Mouse (Mus musculus): ENCODE measurements at regions not wholly inside any gene's neighbourhood (a gene's known extent, or its start where the extent isn't known, plus 50 kb on each side); places are given as distances from the start of the nearest gene placed in this dataset.
"Not testable (repeated sequence)": the region's sequence is repeated elsewhere in the genome, so short reads cannot be mapped to it uniquely, and the experiment has no call there.

DNA sequence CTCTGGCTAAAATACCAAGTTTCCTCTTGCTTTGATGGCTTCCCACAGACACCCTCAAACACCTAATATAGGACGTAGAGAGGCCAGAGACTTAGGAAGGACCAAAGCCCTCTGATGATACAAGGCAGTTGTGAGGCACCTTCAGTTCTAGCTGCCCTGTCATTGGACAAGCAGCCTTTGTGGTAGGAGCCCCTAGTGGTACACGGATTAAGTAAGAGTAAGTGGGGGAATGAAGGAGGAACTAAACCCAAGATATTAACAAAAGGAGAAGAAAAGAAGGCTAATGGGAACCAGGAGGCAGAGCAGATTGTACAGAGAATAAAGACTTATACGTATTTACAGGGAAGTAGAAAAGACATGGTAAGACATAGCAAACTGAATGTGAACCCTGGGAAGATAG is 352.3 kb upstream of the Tmco5 start:
- not testable (repeated sequence) for DNase-seq

DNA sequence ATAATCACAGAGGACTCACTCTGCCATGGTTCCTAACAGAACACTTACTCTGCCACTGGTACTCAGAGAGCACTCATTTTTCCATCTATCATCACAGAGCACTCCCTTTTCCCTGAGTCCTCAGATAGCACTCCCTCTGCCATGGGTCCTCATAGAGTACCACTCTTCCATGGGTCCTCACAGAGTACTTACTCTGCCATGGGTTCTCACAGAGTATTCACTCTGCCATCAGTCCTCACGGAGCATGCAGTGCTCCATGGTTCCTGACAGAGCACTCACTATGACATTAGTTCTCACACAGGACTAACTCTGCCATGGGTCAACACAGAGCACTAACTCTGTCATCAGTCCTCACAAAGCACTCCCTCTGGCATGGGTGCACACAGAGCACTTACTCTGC is 342.0 kb upstream of the Tmco5 start:
- no peak for DNase-seq

DNA sequence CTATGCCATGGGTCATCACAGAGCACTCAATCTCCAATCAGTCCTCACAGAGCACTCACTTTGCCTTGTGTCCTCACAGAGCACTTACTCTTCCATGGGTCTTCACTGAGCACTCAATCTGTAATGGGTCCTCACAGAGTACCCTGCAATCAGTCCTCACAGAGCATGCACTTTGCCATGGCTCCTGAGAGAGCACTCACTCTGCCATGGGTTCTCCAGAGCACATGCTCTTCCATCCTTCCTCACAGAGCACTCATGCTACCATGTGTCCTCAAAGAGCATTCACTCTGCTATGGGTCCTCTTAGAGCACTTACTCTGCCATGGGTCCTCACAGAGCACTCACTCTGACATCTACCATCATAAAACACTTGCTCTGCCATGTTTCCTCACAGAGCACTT is 319.1 kb upstream of the Tmco5 start:
- DNase-seq: no peak

DNA sequence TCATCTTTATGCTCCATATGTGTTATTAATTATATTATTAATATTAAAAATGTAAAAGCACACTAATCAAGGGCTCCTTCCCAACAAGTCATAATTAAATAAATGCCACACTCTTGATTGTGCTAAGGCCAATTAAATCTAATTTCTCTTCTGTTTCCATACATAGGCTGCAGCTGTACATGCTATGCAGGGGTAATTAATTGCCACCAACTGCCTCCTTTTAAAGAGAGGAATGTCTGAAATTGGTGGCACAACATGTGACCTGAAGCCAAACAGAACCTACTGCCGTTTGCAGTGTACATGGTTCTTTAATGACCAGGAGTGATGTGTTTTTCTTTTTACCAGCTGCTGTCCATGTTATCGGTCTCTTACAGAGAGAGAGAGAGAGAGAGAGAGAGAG is 294.5 kb upstream of the Tmco5 start:
- no peak for DNase-seq

DNA sequence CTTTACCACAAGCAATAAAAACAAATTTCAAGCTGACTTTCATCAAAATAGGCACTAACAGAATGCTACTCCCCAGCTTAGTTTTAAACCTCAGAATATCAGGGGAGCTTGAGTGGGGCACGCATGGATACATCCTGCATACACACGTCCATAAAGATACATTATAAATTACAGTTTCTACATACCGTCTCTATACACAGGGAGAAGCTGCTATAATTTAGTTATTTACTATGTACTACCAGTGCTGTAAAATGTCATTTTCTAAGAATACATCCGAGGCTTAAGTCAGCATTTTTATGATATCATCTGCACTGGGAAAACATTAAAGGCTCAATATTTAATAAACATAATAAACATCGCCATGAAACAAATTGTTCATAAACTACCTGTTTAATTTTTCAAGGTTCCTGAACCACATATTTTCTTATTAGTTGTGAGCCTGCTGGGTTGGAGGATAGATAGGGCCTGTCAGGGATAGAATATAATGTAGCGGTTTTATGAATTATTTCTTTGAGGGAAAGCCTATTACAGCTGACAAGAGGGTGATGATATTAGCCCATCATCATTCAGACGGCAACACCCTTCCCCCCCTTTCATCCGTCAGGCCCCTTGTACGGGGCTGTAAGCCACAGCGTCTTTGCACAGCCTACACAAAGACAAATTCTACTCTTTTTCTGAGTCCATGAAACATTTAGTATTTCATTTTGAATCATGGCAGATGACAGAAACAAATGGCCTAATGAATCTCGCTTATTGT is 292.1 kb upstream of the Tmco5 start:
- no peak for DNase-seq

DNA sequence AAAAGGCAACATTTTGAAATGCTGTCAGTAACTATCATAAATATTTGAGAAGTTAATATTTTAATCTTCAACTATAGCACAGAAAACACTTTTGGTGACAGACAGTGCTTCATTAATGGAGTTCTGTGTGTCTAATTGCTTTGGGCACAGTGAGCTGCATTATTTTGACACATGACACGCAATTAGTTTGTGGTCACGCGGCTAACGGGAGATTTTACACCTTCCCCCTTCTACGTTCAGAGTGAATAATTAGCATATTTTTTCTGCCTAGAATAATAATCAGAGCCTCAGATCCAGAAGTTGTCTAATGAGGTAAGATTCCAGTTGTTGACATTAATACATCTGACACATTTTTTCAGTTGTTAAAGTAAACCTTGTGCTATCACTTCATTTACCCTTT is 272.6 kb upstream of the Tmco5 start:
- no peak for DNase-seq

DNA sequence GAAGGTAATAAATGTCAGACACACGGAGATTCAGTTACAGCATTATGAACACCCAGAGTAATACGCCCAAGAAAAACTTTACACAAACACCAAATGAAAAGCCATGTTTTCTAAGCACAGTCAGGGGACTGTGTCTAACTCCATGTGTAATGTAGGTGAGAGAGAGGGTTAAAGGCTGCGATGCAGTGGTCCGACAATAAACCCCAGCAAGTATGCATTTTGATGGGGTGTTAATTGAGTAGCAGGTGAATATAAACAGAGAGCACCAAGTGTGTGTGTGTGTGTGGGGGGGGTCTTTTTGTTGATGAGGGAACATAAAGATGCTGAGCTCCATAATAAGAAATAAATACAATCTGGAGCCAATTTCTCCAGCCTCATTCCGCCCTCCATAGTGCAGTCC is 238.6 kb upstream of the Tmco5 start:
- no peak for DNase-seq

- no peak for DNase-seq
Measured at GRCm38 (mm10) chr2:116652106-116652505, 226.4 kb upstream of the Tmco5 start.

DNA sequence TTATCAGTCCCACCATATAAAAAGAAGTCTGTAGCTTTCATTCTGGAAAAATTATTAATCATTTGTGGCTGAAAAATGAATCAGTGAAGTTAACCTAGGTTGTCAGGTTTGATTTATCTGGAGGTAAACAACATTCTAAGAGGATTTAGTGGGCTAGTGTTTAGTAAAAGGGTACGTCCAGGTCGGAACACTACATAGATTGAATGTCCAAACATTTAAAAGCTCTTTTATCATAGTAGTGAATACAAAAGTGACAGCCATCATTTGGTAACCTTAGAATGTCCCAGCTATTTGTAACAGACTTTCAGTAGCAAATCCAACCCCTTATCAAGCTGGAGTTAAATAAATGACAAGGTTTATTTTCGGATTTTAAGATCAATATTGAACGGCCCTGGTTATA is 192.7 kb upstream of the Tmco5 start:
- DNase-seq: no peak

GRCm38 (mm10) chr2:116697542-116697941 is 180.9 kb upstream of the Tmco5 start:
- no peak for DNase-seq

GRCm38 (mm10) chr2:116704705-116705104 is 173.8 kb upstream of the Tmco5 start:
- DNase-seq: no peak

GRCm38 (mm10) chr2:116709608-116710007 is 168.9 kb upstream of the Tmco5 start:
- DNase-seq: no peak

DNA sequence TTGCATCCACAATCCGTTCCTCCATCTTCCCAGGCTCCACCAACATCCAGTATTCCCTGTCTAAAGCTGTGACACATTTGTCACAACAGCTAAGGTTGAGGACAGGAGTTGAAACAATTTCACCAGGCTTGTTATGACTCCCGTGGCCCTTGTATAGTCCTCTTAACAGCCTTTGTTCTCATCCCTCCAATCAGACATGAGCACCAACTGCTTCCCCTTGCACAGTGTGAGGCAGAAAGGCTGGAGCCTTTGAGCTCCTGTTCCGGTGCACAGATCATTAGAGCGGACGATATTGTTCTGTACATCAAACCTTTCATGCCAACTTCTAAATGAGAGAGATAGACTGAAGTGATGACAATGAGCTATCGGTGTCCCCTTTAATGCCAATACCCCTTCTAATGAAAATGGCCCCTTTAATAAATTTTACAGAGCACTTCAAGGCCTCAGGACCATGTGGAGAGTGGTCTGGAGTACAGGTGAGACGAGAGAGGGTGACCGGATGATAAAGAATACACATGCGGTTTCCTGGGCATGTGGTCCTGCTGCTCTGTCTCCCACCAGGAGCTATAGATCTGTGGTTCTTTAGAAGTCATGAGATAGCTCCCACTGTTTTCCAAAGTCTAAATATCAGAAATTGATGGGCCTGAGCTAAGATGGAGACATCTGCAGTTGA is 161.8 kb upstream of the Tmco5 start:
- DNase-seq: no peak

DNA sequence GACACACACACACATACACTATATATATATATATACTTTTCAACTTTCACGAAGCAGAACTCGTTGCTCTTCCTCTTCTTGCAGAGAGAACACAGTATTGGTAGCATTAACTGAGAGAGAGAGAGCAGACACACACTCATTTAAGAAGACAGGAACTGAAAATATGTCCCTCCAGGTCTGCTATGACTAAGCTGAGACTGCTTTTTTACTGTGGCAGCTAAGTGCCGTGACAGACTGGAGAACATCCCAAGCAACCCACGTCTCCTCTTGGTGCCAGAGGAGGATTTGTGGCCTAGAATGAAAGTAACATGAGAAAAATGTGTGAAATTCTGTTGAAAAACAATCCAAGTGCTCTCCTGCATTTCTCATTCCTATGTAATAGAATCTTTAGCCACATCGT is 159.9 kb upstream of the Tmco5 start:
- DNase-seq: no peak

GRCm38 (mm10) chr2:116727591-116727990 is 150.9 kb upstream of the Tmco5 start:
- DNase-seq: no peak

GRCm38 (mm10) chr2:116735702-116736101 is 142.8 kb upstream of the Tmco5 start:
- DNase-seq: peak; percentile 45

DNA sequence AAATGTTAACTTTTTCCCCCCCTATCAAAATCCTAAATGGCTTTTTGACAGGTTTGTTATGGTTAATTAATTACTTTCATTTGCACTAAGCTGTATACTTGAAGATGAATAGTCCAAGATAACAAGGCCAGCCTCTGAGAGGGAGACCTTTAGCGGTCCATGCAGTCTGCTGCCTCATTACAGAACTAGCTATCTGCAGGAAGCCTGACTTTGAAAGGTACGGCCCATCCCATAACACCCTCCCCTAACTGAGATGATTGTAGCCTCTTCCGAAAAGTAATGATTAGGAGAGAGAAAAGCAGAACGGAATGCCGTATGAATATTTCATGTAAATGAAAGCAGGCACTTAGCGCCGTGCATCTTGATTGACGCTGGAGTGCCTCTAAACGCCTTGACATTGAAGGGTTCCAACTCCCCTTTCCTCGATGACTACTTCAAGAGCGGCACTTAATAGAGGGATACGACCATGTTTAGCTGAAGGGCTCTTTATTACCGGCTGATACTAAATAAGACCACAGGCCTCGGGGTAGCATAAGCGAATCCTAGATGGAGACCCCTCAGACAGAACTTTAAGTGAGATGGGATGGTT is 109.9 kb upstream of the Tmco5 start:
- no peak for DNase-seq

DNA sequence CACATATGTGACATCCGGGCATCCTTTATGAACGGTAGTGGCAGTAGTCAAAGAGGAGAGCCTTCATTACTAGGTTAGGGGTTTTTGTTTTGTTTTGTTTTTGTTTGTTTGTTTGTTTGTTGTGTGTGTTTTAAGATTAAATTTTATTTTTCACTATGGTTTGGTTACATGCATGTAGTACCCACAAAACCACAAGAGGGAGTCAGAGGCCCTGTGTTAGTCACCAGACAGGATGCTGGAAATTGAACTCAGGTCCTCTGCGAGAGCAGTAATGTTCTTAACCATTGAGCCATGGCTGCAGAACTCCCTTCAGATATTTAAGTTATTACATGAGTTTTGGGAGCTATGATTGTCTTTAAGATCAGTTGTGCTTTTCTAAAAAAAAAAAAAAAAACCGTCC is 109.3 kb upstream of the Tmco5 start:
- no peak for DNase-seq

GRCm38 (mm10) chr2:116772569-116772968 is 105.9 kb upstream of the Tmco5 start:
- no peak for DNase-seq

GRCm38 (mm10) chr2:116800141-116800540 is 78.3 kb upstream of the Tmco5 start:
- DNase-seq: no peak

DNA sequence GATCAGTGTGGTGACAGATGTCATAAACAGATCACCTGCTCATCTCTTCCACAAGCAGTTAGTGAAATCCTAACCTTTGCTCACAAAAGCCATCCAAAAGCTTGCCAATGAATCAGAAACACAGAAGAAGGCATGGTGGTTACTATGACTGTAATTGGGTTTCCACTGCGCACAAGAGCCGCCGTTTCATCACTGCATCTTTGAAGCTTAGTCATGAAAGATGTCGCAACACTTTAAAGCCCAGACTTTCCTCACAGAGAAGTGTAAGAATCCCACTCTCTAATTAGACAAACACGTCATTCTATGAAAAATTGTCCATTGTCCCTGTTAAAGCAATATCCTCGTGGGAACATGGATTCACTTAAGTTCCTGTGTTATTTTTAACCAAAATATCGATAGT is 76.9 kb upstream of the Tmco5 start:
- DNase-seq: no peak

DNA sequence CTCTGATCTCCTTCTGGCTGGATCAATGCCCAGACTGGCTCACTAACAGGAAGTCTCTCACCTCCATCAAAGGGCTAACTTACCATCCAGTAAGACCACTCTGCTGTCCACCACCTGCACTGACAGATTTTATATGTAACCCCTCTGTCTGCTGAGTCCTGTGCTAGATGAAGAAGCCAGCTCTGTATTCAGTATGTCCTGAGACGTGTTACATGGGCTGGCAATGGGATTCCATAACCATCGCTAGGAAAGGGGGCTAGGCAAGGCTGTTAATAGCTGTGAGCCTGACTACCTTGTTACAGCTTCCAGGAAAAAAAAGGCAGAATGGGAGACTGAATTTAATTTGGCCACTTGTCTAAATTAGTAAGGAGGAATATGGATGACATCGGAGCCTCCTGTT is 71.3 kb upstream of the Tmco5 start:
- no peak for DNase-seq

DNA sequence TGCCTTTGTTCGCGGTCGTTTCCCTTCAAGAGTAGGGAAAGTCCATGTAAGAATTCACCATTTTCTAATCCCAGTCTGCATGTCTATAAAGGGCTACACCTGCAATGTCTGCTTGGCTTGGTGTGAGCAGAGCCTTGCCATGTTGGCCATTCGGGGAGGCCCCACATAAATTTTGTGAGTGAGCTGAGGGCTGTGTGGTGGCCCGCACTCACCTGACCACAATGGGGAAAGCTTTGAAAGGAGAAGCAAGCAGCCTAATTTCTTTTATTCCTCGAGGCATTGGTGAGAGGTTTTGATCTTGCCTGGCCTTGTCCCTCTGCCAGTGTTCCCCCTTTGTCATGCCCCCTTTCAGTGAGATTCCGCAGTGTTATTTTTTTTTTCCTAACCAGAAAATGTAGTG is 70.9 kb upstream of the Tmco5 start:
- DNase-seq: no peak

DNA sequence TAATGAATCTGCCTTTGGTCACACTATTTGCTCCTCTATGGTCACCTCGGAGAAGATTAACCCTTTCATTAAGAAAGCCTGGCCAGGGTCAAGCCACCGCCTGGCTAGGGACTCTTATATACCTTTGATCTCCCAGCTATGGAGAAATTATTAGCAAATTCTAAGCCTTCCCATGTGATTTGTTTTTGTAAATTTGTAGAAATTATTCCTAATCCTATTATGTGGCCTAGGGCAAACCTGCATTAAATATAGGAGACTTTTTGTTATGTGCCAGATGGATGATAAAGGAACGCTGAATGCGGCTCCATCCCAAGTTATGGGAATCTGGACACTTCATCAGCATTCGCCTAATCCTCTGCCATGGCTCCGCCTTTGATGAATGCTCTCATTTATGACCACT is 70.4 kb upstream of the Tmco5 start:
- no peak for DNase-seq

All from gastrocnemius, postnatal 10 days (tissue).